Mouse (Mus musculus) heart, embryonic 11.5 days (tissue): Measurements from ENCODE around the gene Psg17. TPM values are rescaled to one million over a fixed set of nuclear protein-coding genes. Genes with fewer than 3 reads are reported as not detected.

ENCODE experiments used
- ATAC-seq: fragments of 200-750 bp; cut with Nextera tagmentation; replicated peaks from 2 replicates; pipeline ENCODE4 v1.8.0; 2017; ENCODE audit warnings: moderate library complexity; ENCODE audit not compliant: insufficient number of reproducible peaks, low FRiP score, low TSS enrichment
- H3K27ac ChIP-seq: fragments of 300-500 bp; sonication (generic); 2 replicates; pipeline ENCODE4 v1.5.1; 2014; ENCODE audit warnings: mild to moderate bottlenecking, low read depth, low read length
- H3K27me3 ChIP-seq: fragments of 300-500 bp; sonication (generic); 2 replicates; pipeline ENCODE4 v1.6.1; 2014; ENCODE audit warnings: mild to moderate bottlenecking, low read length, mixed read lengths; ENCODE audit not compliant: control insufficient read depth, insufficient read depth
- H3K36me3 ChIP-seq: fragments of 300-500 bp; sonication (generic); 2 replicates; pipeline ENCODE4 v1.6.1; 2014; ENCODE audit warnings: mild to moderate bottlenecking, low read length, moderate library complexity, mixed read lengths; ENCODE audit not compliant: control insufficient read depth, insufficient read depth
- H3K4me1 ChIP-seq: fragments of 300-500 bp; sonication (generic); 2 replicates; pipeline ENCODE4 v1.6.1; 2014; ENCODE audit warnings: low read length; ENCODE audit not compliant: control insufficient read depth, insufficient read depth
- H3K4me2 ChIP-seq: fragments of 300-500 bp; sonication (generic); 2 replicates; pipeline ENCODE4 v1.6.1; 2014; ENCODE audit warnings: mild to moderate bottlenecking, moderate library complexity
- H3K4me3 ChIP-seq: fragments of 300-500 bp; sonication (generic); 2 replicates; pipeline ENCODE4 v1.5.1; 2014; ENCODE audit warnings: low read depth, low read length
- H3K9ac ChIP-seq: fragments of 300-500 bp; sonication (generic); 2 replicates; pipeline ENCODE4 v1.6.1; 2014; ENCODE audit warnings: mild to moderate bottlenecking, low read depth, low read length, moderate library complexity
- H3K9me3 ChIP-seq: fragments of 300-500 bp; sonication (generic); replicated peaks from 2 replicates; pipeline ENCODE4 v1.6.1; 2016; ENCODE audit warnings: low read length; ENCODE audit not compliant: control insufficient read depth
- WGBS: fragments of 180-500 bp; shearing (Covaris S2); extraction: QIAGEN DNeasy Blood & Tissue Kit; methylation state at CpG from one replicate; pipeline ENCODE4 v1.1.7; 2014; ENCODE audit not compliant: insufficient replicate concordance; 5-methylcytosine and 5-hydroxymethylcytosine counted together
- polyA plus RNA-seq: library from polyadenylated mRNA; unstranded; fragments of >200 nt; fragmentation: Nextera tagmentation; extraction: Ambion mirVana; gene quantifications from 2 replicates; pipeline ENCODE4 v1.2.1, GENCODE M21; 2014

The Psg17 gene
- polyA plus RNA-seq, 1 experiment from 2014 or later = 0.14 TPM

GRCm38 (mm10) chr7:18840386-18841173 is 19.2 kb upstream of the Psg17 start:
- peak overlapping the region; percentile 75 for H3K4me2 ChIP-seq
- no peaks in the 10 kb centered on the region for H3K36me3 ChIP-seq
- peak overlapping the region; percentile 41 for H3K4me3 ChIP-seq
- no peaks in the 10 kb centered on the region for H3K27me3 ChIP-seq
- peak overlapping the region; percentile 52 for H3K9ac ChIP-seq
- ATAC-seq = peak; percentile 55; the same call in 1 of the 2 replicates
- no peaks in the 10 kb centered on the region for H3K9me3 ChIP-seq
- peak overlapping the region; percentile 64 for H3K27ac ChIP-seq
- 3% methylated on average over 14 of the region's 17 CpGs for WGBS
- H3K4me1 ChIP-seq = no peaks in the 10 kb centered on the region

GRCm38 (mm10) chr7:18839865-18840264 is 18.5 kb upstream of the Psg17 start, which contains the start of gene Mill2:
TSS of gene Mill2 (plus strand) at chr7:18839966.
- H3K4me2 ChIP-seq = peak within 1 kb of the TSS; percentile 75
- peak within 1 kb of the TSS; percentile 52 for H3K9ac ChIP-seq
- no peaks in the 10 kb centered on the region for H3K27me3 ChIP-seq
- no peaks in the 10 kb centered on the region for H3K36me3 ChIP-seq
- peak within 1 kb of the TSS; percentile 41 for H3K4me3 ChIP-seq
- 12% methylated on average over 3 of the region's 3 CpGs for WGBS
- no peaks in the 10 kb centered on the region for H3K9me3 ChIP-seq
- no peak for ATAC-seq
- peak within 1 kb of the TSS; percentile 64 for H3K27ac ChIP-seq
- no peaks in the 10 kb centered on the region for H3K4me1 ChIP-seq

GRCm38 (mm10) chr7:18832298-18832697 is 10.9 kb upstream of the Psg17 start:
- Histone ChIP-seq H3K36me3 (no peaks in the 10 kb centered on the region), H3K9me3 (0 out of 2 replicates have a peak, but pooled peaks cover 2% of the 10 kb centered on the region), H3K27ac (no peak overlapping the region), H3K4me3 (no peak overlapping the region), H3K4me2 (no peak overlapping the region), H3K4me1 (no peaks in the 10 kb centered on the region), H3K27me3 (no peaks in the 10 kb centered on the region), H3K9ac (no peak overlapping the region)
- WGBS = 31% methylated on average over 13 of the region's 13 CpGs
- ATAC-seq = no peak

GRCm38 (mm10) chr7:18829545-18829944 is 8.1 kb upstream of the Psg17 start:
- no peak overlapping the region for H3K4me3 ChIP-seq
- H3K27me3 ChIP-seq = no peaks in the 10 kb centered on the region
- no peaks in the 10 kb centered on the region for H3K4me1 ChIP-seq
- 88% methylated on average over 7 of the region's 7 CpGs for WGBS
- H3K27ac ChIP-seq = no peak overlapping the region
- H3K36me3 ChIP-seq = no peaks in the 10 kb centered on the region
- 0 out of 2 replicates have a peak, but pooled peaks cover 2% of the 10 kb centered on the region for H3K9me3 ChIP-seq
- no peak overlapping the region for H3K9ac ChIP-seq
- H3K4me2 ChIP-seq = no peak overlapping the region
- ATAC-seq = no peak

- Histone ChIP-seq H3K9ac (no peak overlapping the region), H3K4me3 (no peak overlapping the region), H3K4me1 (no peaks in the 10 kb centered on the region), H3K27me3 (no peaks in the 10 kb centered on the region), H3K4me2 (no peak overlapping the region), H3K36me3 (no peaks in the 10 kb centered on the region), H3K27ac (no peak overlapping the region), H3K9me3 (0 out of 2 replicates have a peak, but pooled peaks cover 2% of the 10 kb centered on the region)
- ATAC-seq = no peak
- WGBS = 51% methylated on average over 9 of the region's 9 CpGs
Observed at GRCm38 (mm10) chr7:18828592-18828991, 7.2 kb upstream of the Psg17 start.

GRCm38 (mm10) chr7:18827792-18828546 is 6.6 kb upstream of the Psg17 start:
- peak overlapping the region; percentile 2; the same call in 1 of the 2 replicates for H3K9ac ChIP-seq
- no peak overlapping the region for H3K4me3 ChIP-seq
- no peaks in the 10 kb centered on the region for H3K36me3 ChIP-seq
- H3K4me1 ChIP-seq = no peaks in the 10 kb centered on the region
- no peak overlapping the region for H3K4me2 ChIP-seq
- no peak overlapping the region for H3K27ac ChIP-seq
- no peaks in the 10 kb centered on the region for H3K9me3 ChIP-seq
- ATAC-seq = 0 out of 2 replicates have a peak, but pooled peaks have one; percentile 35
- H3K27me3 ChIP-seq = no peaks in the 10 kb centered on the region
- 58% methylated on average over 26 of the region's 26 CpGs for WGBS

GRCm38 (mm10) chr7:18818301-18818700 is 3.1 kb downstream of the Psg17 start:
- Histone ChIP-seq H3K27ac (no peak overlapping the region), H3K9ac (no peak overlapping the region), H3K4me2 (no peak overlapping the region), H3K27me3 (no peaks in the 10 kb centered on the region), H3K4me1 (no peaks in the 10 kb centered on the region), H3K4me3 (no peak overlapping the region), H3K36me3 (no peaks in the 10 kb centered on the region), H3K9me3 (no peaks in the 10 kb centered on the region)
- 73% methylated on average over 9 of the region's 9 CpGs for WGBS
- no peak for ATAC-seq

- H3K9ac ChIP-seq = no peak overlapping the region
- no peak overlapping the region for H3K27ac ChIP-seq
- ATAC-seq = no peak
- no peaks in the 10 kb centered on the region for H3K9me3 ChIP-seq
- H3K4me3 ChIP-seq = no peak overlapping the region
- no peaks in the 10 kb centered on the region for H3K27me3 ChIP-seq
- no peaks in the 10 kb centered on the region for H3K36me3 ChIP-seq
- no peaks in the 10 kb centered on the region for H3K4me1 ChIP-seq
- H3K4me2 ChIP-seq = no peak overlapping the region
Observed at GRCm38 (mm10) chr7:18803526-18803925, 17.9 kb downstream of the Psg17 start.
